Mouse (Mus musculus) spleen, adult 2 months (tissue): ENCODE results near the gene Kxd1.

ENCODE experiments used
- CTCF ChIP-seq: fragments of 200-500 bp; IDR thresholded peaks from 2 replicates; pipeline ENCODE4 v1.5.1; 2011; ENCODE audit warnings: mild to moderate bottlenecking, inconsistent platforms; ENCODE audit not compliant: insufficient read depth, insufficient read length, insufficient replicate concordance; ENCODE audit errors: extremely low read depth
- POLR2A ChIP-seq: fragments of 200-500 bp; IDR thresholded peaks from 2 replicates; pipeline ENCODE4 v1.6.1; 2011; ENCODE audit warnings: low read depth, low read length, inconsistent platforms

DNA sequence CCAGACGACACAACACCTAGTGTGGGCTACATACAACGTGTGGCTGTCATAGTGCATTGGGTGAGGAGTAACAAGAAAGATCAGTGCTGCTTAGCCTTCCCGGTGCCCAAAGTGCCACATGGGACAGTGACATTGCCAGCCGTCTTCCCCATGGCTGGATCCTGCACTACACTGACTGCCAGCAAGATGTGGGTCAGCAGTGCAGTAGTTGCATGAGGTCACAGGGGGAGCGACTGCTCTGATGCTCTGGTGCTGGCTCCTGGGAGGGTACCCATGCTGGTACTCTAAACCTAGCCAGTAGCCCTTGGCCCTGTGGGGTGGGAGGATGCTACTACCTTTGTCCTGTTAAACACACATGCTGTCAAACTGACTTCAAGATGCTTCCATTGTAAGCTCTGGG lies 67.6 kb downstream of the Kxd1 start:
- no peak for TF ChIP-seq POLR2A
- TF ChIP-seq CTCF = no peak
